Mouse (Mus musculus) liver, adult 2 months (tissue): ENCODE results near the gene Fndc3b. TPM values are rescaled to one million over a fixed set of nuclear protein-coding genes. Genes with fewer than 3 reads are reported as not detected.

ENCODE experiments used
- DNase-seq: peaks from one replicate; pipeline ENCODE4 v3.0.0-alpha.2; 2011; ENCODE audit warnings: low read depth, low spot score; ENCODE audit errors: extremely low read depth
- H3K27ac ChIP-seq: fragments of 200-500 bp; replicated peaks from 2 replicates; pipeline ENCODE4 v1.5.1; 2012; ENCODE audit warnings: low read depth, mild to moderate bottlenecking, control low read depth, inconsistent platforms, low read length; ENCODE audit not compliant: insufficient read depth
- H3K27me3 ChIP-seq: fragments of 200-500 bp; 2 replicates; pipeline ENCODE4 v1.6.1; 2012; ENCODE audit warnings: mild to moderate bottlenecking, moderate library complexity, low read length, inconsistent platforms; ENCODE audit not compliant: control insufficient read depth, insufficient read depth
- H3K36me3 ChIP-seq: fragments of 200-500 bp; 2 replicates; pipeline ENCODE4 v1.6.1; 2012; ENCODE audit warnings: low read length, inconsistent platforms; ENCODE audit not compliant: control insufficient read depth, insufficient read depth
- H3K4me1 ChIP-seq: fragments of 200-500 bp; 2 replicates; pipeline ENCODE4 v1.6.1; 2011; ENCODE audit warnings: low read length; ENCODE audit not compliant: control insufficient read depth, insufficient read depth
- H3K4me3 ChIP-seq: fragments of 200-500 bp; 2 replicates; pipeline ENCODE4 v1.5.1; 2011; ENCODE audit warnings: low read depth, mild to moderate bottlenecking, control low read depth, low read length, moderate library complexity; ENCODE audit not compliant: insufficient read depth
- H3K79me2 ChIP-seq: fragments of 200-500 bp; 2 replicates; pipeline ENCODE4 v1.6.1; 2012; ENCODE audit warnings: inconsistent platforms, mild to moderate bottlenecking, low read length, moderate library complexity; ENCODE audit not compliant: control insufficient read depth, insufficient read depth
- H3K9ac ChIP-seq: fragments of 200-500 bp; 2 replicates; pipeline ENCODE4 v1.6.1; 2012; ENCODE audit warnings: low read depth, mild to moderate bottlenecking, control low read depth, inconsistent platforms, low read length
- CTCF ChIP-seq: fragments of 200-500 bp; IDR thresholded peaks from 2 replicates; pipeline ENCODE4 v1.5.1; 2011; ENCODE audit warnings: low read depth, low read length, control low read depth
- POLR2A ChIP-seq: fragments of 200-500 bp; IDR thresholded peaks from 2 replicates; pipeline ENCODE4 v1.6.1; 2011; ENCODE audit warnings: low read length, control low read depth; ENCODE audit not compliant: insufficient read depth; ENCODE audit errors: extremely low read depth
- WGBS: fragments of 180-500 bp; shearing (Covaris S2); methylation state at CpG from one replicate; pipeline ENCODE4 v1.1.7; 2018; 5-methylcytosine and 5-hydroxymethylcytosine counted together
- polyA plus RNA-seq: library from polyadenylated mRNA; depleted of rRNA; stranded (reverse); fragments of >200 nt; gene quantifications from 2 replicates; pipeline ENCODE4 v1.2.3, GENCODE M21; 2012
- total RNA-seq: library from RNA; depleted of rRNA; stranded (reverse); fragments of >200 nt; gene quantifications from 2 replicates; pipeline ENCODE4 v1.2.3, GENCODE M21; 2014

The Fndc3b gene
- total and polyA plus RNA-seq, 2 experiments, result 3.3 to 9.4 TPM

DNA sequence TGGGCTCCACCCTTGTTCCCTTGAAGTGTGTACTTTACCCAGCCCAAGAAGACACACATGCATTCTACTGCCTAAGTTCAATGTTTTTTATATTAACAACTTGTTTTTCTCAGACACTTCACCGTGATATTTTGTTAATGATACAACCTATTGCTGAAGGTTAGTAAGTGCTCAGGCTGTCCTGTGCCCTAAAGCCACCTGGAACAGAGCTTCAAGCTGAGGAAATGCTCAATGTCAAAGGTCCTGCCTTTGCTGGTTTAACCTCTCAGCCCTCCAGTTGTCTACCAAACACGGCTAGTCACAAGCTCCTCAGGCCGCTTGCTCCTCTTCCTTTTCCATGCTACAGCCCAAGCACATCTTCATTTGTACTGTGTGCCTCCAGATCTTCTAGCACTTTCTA is 157.3 kb downstream of the Fndc3b start:
- Histone ChIP-seq H3K4me1 (peaks cover 11% of the 10 kb centered on the region), H3K27ac (no peak overlapping the region), H3K79me2 (peaks cover 7% of the 10 kb centered on the region; the same call in 1 of the 2 replicates), H3K4me3 (no peak overlapping the region), H3K9ac (no peak overlapping the region), H3K27me3 (no peaks in the 10 kb centered on the region), H3K36me3 (peaks cover 4% of the 10 kb centered on the region; the same call in 1 of the 2 replicates)
- DNase-seq, result no peak
- 53% methylated on average over 3 of the region's 3 CpGs for WGBS
- TF ChIP-seq POLR2A, result no peak
- no peak for TF ChIP-seq CTCF

DNA sequence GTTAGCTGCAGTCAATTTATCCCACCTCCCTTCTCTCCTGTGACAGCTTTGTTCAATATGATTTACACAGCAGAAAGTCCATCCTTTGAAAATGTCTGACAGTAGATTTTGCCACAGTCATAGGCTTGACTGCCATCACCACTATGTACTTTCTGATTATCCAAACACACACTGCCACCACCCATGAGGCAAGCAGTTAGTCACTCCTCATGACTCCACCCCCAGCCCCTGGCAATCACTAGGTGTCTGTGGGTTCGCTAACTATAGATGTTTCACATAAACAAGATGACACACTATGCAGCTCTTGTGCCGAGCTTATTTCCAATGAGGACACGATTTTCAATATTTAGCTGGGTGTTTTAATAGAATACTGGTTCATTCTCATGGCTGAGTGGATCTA is 160.1 kb downstream of the Fndc3b start:
- TF ChIP-seq CTCF, result no peak
- no peak for TF ChIP-seq POLR2A
- Histone ChIP-seq H3K4me1 (no peaks in the 10 kb centered on the region), H3K36me3 (peaks cover 3% of the 10 kb centered on the region; the same call in 1 of the 2 replicates), H3K9ac (no peak overlapping the region), H3K27me3 (no peaks in the 10 kb centered on the region), H3K79me2 (peaks cover 7% of the 10 kb centered on the region; the same call in 1 of the 2 replicates), H3K4me3 (no peak overlapping the region), H3K27ac (no peak overlapping the region)
- no peak for DNase-seq
- 94% methylated on average over 3 of the region's 3 CpGs for WGBS

DNA sequence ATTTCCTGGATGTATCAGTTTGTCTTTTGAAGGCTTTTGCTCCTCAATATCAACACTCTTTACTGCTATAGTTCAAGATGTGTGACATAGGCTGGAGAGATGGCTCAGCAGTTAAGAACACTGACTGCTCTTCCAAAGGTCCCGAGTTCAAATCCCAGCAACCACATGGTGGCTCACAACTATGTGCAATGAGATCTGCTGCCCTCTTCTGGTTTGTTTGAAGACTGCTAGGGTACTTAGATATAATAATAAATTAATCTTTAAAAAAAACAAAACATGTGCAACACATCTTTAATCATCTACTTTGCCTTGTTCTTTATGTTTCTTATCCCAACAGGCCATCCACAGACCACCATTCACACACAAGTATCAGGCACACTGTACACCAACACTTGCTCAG is 160.7 kb downstream of the Fndc3b start:
- Histone ChIP-seq H3K36me3 (peaks cover 2% of the 10 kb centered on the region; the same call in 1 of the 2 replicates), H3K27me3 (no peaks in the 10 kb centered on the region), H3K4me1 (no peaks in the 10 kb centered on the region), H3K27ac (no peak overlapping the region), H3K4me3 (no peak overlapping the region), H3K79me2 (peaks cover 7% of the 10 kb centered on the region; the same call in 1 of the 2 replicates), H3K9ac (no peak overlapping the region)
- no peak for DNase-seq
- 82% methylated on average over 1 of the region's 1 CpGs for WGBS
- TF ChIP-seq POLR2A (no peak), CTCF (no peak)

DNA sequence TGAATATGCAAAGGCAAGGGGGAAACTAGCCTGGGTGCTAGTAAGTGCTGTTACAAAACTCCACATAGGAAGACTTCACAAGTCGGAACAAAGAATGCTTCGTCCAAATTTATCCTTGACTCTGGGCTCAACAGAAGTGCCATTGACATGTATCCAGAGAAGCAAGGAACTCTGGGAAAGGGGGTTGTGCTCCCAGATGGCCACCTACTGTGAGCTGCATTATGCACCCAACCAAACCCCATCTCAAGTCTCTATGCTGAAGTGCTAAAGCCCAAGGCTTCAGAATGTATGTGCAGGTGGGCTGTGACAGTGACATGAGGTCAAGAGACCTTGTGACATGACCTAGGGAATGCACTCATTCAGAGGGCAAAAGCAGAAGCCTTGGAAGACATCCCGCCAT is 165.5 kb downstream of the Fndc3b start:
- WGBS, result 82% methylated on average over 3 of the region's 3 CpGs
- no peak overlapping the region for H3K9ac ChIP-seq
- peaks cover 8% of the 10 kb centered on the region for H3K79me2 ChIP-seq
- no peak for TF ChIP-seq CTCF
- TF ChIP-seq POLR2A, result no peak
- H3K27me3 ChIP-seq, result no peaks in the 10 kb centered on the region
- H3K4me3 ChIP-seq, result no peak overlapping the region
- no peak for DNase-seq
- H3K27ac ChIP-seq, result no peak overlapping the region
- H3K4me1 ChIP-seq, result no peaks in the 10 kb centered on the region
- peaks cover 7% of the 10 kb centered on the region for H3K36me3 ChIP-seq

DNA sequence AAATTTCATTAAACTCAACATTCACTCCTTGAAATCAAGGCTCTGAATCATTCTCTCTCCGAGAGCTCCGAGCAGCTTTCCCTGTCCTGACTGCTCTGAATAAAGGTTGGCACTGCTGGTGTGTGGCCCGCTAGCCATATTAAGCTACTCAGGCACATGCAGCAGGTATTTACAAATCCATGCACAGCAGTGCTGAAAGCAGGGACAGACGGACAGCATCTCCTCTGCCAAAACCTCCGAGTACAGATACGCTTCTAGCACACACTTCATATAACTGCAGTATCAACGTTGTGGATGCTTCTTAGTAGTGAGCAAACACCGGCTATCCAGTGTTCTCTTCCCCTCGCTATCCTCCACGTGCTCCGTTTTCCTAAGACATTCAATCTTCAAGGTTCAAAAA is 167.0 kb downstream of the Fndc3b start:
- WGBS, result 94% methylated on average over 11 of the region's 11 CpGs
- TF ChIP-seq CTCF, result no peak
- no peak for TF ChIP-seq POLR2A

DNA sequence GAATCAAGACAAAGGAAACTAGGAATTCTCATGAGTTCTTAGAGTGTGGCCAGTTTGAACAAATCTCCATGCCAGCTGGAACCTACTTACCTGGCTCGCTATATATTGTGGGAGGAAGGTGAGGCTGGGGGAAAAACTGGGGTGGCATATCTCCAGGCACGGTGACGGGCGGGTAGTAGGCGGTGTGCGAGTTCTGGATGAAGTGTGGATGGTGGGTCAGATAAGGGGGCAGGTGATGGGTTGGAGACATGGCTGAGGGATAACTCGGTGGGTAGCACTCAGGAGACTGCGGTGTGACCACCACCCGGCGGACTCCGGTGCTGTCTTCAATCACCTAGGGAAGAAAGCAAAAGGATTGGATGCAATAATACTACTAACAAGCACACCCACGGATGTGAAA is 169.3 kb downstream of the Fndc3b start:
- no peak overlapping the region for H3K9ac ChIP-seq
- H3K36me3 ChIP-seq, result peaks cover 20% of the 10 kb centered on the region
- no peak overlapping the region for H3K4me3 ChIP-seq
- WGBS, result 96% methylated on average over 12 of the region's 12 CpGs
- no peaks in the 10 kb centered on the region for H3K4me1 ChIP-seq
- no peaks in the 10 kb centered on the region for H3K27me3 ChIP-seq
- H3K79me2 ChIP-seq, result peaks cover 5% of the 10 kb centered on the region
- no peak overlapping the region for H3K27ac ChIP-seq
- TF ChIP-seq CTCF, result no peak
- TF ChIP-seq POLR2A, result no peak
- no peak for DNase-seq

More for the DNA sequence above, 167.0 kb downstream of the Fndc3b start:
- Histone ChIP-seq H3K9ac (no peak overlapping the region), H3K27me3 (no peaks in the 10 kb centered on the region), H3K79me2 (peaks cover 5% of the 10 kb centered on the region), H3K36me3 (peaks cover 10% of the 10 kb centered on the region), H3K4me1 (no peaks in the 10 kb centered on the region), H3K27ac (no peak overlapping the region), H3K4me3 (no peak overlapping the region)
- DNase-seq, result no peak
